Mouse (Mus musculus): ENCODE measurements around the gene Naglu.

DNA sequence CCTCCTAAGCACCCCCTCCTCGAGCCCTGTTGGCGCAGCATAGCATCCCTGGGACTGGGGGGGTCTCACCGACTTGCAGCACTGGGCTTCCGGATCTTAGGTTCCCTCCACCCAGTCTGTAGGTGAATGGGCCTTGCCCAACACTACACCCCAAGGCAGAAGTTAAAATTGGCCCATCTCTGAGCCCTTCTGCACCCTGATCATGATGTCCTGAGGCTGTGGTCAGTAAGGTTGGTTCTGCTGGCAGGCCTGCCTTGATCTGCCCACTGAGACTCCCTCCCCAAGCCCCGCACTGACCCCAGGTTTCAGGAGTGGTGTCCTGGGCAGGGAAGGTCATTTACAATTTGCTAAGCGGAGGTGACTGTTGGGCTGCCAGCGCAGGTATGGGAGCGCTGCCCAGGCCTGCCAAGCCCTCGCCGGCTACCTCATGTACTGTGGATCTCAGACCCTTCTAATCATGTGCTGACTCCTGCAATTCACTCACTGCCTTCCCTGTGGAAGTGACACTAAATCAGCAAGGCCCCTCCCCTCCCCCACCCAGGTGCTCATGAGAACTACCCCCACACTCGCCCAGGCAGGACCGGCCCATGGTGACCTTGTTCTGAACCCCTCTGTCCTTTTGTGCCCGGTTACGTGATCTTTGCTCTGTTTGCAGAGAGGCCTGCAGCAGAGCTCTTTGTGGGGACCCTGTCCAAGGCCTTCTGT lies 6.7 kb upstream of the Naglu start:
- no peak for TF ChIP-seq GATA1 (IDR thresholded peaks at IDR 0.05; ENCODE audit: borderline replicate concordance, low read length)
- no peak for TF ChIP-seq FLI1 (IDR thresholded peaks at IDR 0.05; ENCODE audit: low read length)
